Mouse (Mus musculus): ENCODE results near the gene Grb14. TPM values are rescaled to one million over a fixed set of nuclear protein-coding genes. Genes with fewer than 3 reads are reported as not detected.

The Grb14 gene
- total RNA-seq, 2 experiments from 2014 or later: 44.4 to 45.0 TPM

GRCm38 (mm10) chr2:64989426-64990187 lies 35.2 kb downstream of the Grb14 start:
- intact Hi-C loops (cut with DNase I): no loop called here
- no peak for DNase-seq (ENCODE audit: extremely low spot score in 1 of 2, low spot score in 2 of 2)

GRCm38 (mm10) chr2:64987782-64988181 lies 37.0 kb downstream of the Grb14 start:
- no peak for DNase-seq (ENCODE audit: extremely low spot score in 1 of 2, low spot score in 2 of 2)
- intact Hi-C loops (cut with DNase I): no loop called here

GRCm38 (mm10) chr2:64975546-64975945 lies 49.2 kb downstream of the Grb14 start:
- intact Hi-C loops (cut with DNase I): no loop called here
- no peak for DNase-seq (ENCODE audit: extremely low spot score in 1 of 2, low spot score in 2 of 2)

- intact Hi-C loops (cut with DNase I): no loop called here
- no peak for DNase-seq (ENCODE audit: extremely low spot score in 1 of 2, low spot score in 2 of 2)
Measured at GRCm38 (mm10) chr2:64974549-64974948, 50.2 kb downstream of the Grb14 start.

GRCm38 (mm10) chr2:64973819-64974441 lies 50.9 kb downstream of the Grb14 start:
- intact Hi-C loops (cut with DNase I): no loop called here

GRCm38 (mm10) chr2:64973125-64973524 lies 51.7 kb downstream of the Grb14 start:
- DNase-seq (ENCODE audit: extremely low spot score in 1 of 2, low spot score in 2 of 2): no peak
- intact Hi-C loops (cut with DNase I): no loop called here

More at GRCm38 (mm10) chr2:64973819-64974441, 50.9 kb downstream of the Grb14 start:
- no peak for DNase-seq (ENCODE audit: extremely low spot score in 1 of 2, low spot score in 2 of 2)

GRCm38 (mm10) chr2:64971828-64972227 lies 53.0 kb downstream of the Grb14 start:
- DNase-seq (ENCODE audit: extremely low spot score in 1 of 2, low spot score in 2 of 2): no peak
- intact Hi-C loops (cut with DNase I): no loop called here

- no peak for DNase-seq (ENCODE audit: extremely low spot score in 1 of 2, low spot score in 2 of 2)
- intact Hi-C loops (cut with DNase I): no loop called here
Measured at GRCm38 (mm10) chr2:64970992-64971391, 53.8 kb downstream of the Grb14 start.

GRCm38 (mm10) chr2:64966893-64967444 lies 57.8 kb downstream of the Grb14 start:
- no peak for DNase-seq (ENCODE audit: extremely low spot score in 1 of 2, low spot score in 2 of 2)
- intact Hi-C loops (cut with DNase I): loop anchor here (5.0 to 10.0 kb wide), 2 partner anchors 155 to 368 kb away; no protein-coding TSS in a partner anchor

- DNase-seq (ENCODE audit: extremely low spot score in 1 of 2, low spot score in 2 of 2): no peak
- intact Hi-C loops (cut with DNase I): loop anchor here (5.0 to 10.0 kb wide), 2 partner anchors 156 to 368 kb away; no protein-coding TSS in a partner anchor
Measured at GRCm38 (mm10) chr2:64966323-64966722, 58.5 kb downstream of the Grb14 start.

- peak in 1 of 2 experiments; percentile 48 for DNase-seq (ENCODE audit: extremely low spot score in 1 of 2, low spot score in 2 of 2)
- intact Hi-C loops (cut with DNase I): loop anchor here (5.0 to 10.0 kb wide), 2 partner anchors 157 to 369 kb away; no protein-coding TSS in a partner anchor
Measured at GRCm38 (mm10) chr2:64965227-64965864, 59.4 kb downstream of the Grb14 start.

GRCm38 (mm10) chr2:64962196-64962595 lies 62.6 kb downstream of the Grb14 start:
- intact Hi-C loops (cut with DNase I): loop anchor here (10.0 kb wide), 1 partner anchor 373 kb away; no protein-coding TSS in a partner anchor
- DNase-seq (ENCODE audit: extremely low spot score in 1 of 2, low spot score in 2 of 2): no peak

- intact Hi-C loops (cut with DNase I): loop anchor here (10.0 kb wide), 1 partner anchor 373 kb away; no protein-coding TSS in a partner anchor
- no peak for DNase-seq (ENCODE audit: extremely low spot score in 1 of 2, low spot score in 2 of 2)
Measured at GRCm38 (mm10) chr2:64961381-64961780, 63.4 kb downstream of the Grb14 start.

- DNase-seq (ENCODE audit: extremely low spot score in 1 of 2, low spot score in 2 of 2): no peak
Measured at GRCm38 (mm10) chr2:64959657-64960056, 65.1 kb downstream of the Grb14 start.

GRCm38 (mm10) chr2:64955441-64955840 lies 69.3 kb downstream of the Grb14 start:
- DNase-seq (ENCODE audit: extremely low spot score in 1 of 2, low spot score in 2 of 2): no peak
- intact Hi-C loops (cut with DNase I): no loop called here

More at GRCm38 (mm10) chr2:64959657-64960056, 65.1 kb downstream of the Grb14 start:
- intact Hi-C loops (cut with DNase I): loop anchor here (10.0 kb wide), 1 partner anchor 375 kb away; no protein-coding TSS in a partner anchor

GRCm38 (mm10) chr2:64949210-64949609 lies 75.6 kb downstream of the Grb14 start:
- no peak for DNase-seq (ENCODE audit: extremely low spot score in 1 of 2, low spot score in 2 of 2)
- intact Hi-C loops (cut with DNase I): no loop called here

- intact Hi-C loops (cut with DNase I): no loop called here
- peak; percentile 48 to 63 for DNase-seq (ENCODE audit: extremely low spot score in 1 of 2, low spot score in 2 of 2)
Measured at GRCm38 (mm10) chr2:64948418-64949169, 76.2 kb downstream of the Grb14 start.

GRCm38 (mm10) chr2:64947484-64947883 lies 77.3 kb downstream of the Grb14 start:
- no peak for DNase-seq (ENCODE audit: extremely low spot score in 1 of 2, low spot score in 2 of 2)
- intact Hi-C loops (cut with DNase I): no loop called here

Data from left cerebral cortex, postnatal 10 days (tissue).